Mouse (Mus musculus): ENCODE measurements around the gene Crlf3. TPM values are rescaled to one million over a fixed set of nuclear protein-coding genes. Genes with fewer than 3 reads are reported as not detected.
"Not testable (repeated sequence)": the region's sequence is repeated elsewhere in the genome, so short reads cannot be mapped to it uniquely, and the experiment has no call there.

Gene Crlf3
- polyA plus RNA-seq, 1 experiment = 20.7 TPM

DNA sequence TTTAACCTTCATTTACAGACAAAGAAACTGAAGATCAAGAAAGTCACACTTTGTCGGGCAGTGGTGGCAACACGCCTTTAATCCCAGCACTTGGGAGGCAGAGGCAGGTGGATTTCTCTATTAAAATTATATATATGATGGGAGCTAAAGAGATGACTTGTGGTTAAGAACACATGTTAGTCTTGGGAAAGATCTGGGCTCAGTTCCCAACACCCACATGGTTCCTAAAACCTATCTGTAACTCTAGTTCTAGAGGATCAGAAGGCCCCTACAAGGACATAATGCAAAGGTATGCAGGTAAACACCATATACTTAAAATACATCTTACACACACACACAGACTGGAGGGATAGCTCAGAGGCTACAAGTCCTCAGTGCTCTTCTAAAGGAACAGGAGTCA, 9.8 kb downstream of the Crlf3 start:
- H3K27ac ChIP-seq (ENCODE audit: insufficient read depth, low read length) = no peak overlapping the region
- H3K4me3 ChIP-seq (ENCODE audit: insufficient read depth, low read length) = no peak overlapping the region
- TF ChIP-seq POLR2A (IDR thresholded peaks at IDR 0.05; ENCODE audit: low read depth, low read length) (no peak), CTCF (IDR thresholded peaks at IDR 0.05; ENCODE audit: borderline replicate concordance, insufficient read depth, low read length) (no peak)
- H3K4me1 ChIP-seq (ENCODE audit: control insufficient read depth, insufficient read depth, low read length) = no peaks in the 10 kb centered on the region

DNA sequence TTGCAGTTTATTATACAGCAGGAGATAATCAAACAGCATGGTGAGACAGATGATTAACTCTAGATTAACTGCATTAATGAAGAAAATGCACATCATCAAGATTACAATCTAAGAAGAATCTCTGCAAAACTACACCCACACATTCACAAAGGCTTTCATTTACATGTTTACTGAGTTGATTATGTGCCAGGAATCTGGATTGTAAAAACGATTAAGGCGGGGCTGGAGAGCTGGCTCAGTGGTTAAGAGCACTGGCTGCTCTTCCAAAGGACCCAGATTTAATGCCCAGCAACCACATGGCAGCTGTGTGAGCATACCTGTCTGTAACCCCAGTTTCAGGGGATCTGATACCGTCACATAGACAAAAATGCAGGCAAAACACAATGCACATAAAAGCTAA, 11.0 kb downstream of the Crlf3 start:
- Histone ChIP-seq H3K4me1 (ENCODE audit: control insufficient read depth, insufficient read depth, low read length) (no peaks in the 10 kb centered on the region), H3K4me3 (ENCODE audit: insufficient read depth, low read length) (no peak overlapping the region), H3K27ac (ENCODE audit: insufficient read depth, low read length) (no peak overlapping the region)
- TF ChIP-seq POLR2A (IDR thresholded peaks at IDR 0.05; ENCODE audit: low read depth, low read length) (no peak), CTCF (IDR thresholded peaks at IDR 0.05; ENCODE audit: borderline replicate concordance, insufficient read depth, low read length) (no peak)

DNA sequence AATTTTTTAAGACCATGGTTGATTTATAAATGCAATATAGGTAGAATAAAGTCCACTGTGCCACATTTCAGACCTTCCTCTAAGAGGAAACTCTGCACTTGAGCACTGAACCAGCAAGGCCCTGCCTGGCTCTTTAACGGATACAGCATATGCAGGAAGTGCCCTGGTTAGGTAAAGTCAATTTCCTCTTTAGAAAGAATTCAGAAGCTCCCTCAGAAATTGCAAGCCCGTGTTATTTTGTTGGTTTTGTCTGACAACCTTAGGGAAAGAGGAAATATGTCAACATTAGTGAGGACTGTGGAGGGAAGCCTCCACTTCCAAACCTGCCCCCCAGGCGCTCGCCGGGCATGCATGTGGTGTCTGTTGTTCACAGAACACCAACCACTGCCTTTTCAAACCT, 13.2 kb downstream of the Crlf3 start:
- Histone ChIP-seq H3K27ac (ENCODE audit: insufficient read depth, low read length) (no peak overlapping the region), H3K4me1 (ENCODE audit: control insufficient read depth, insufficient read depth, low read length) (no peaks in the 10 kb centered on the region), H3K4me3 (ENCODE audit: insufficient read depth, low read length) (no peak overlapping the region)
- TF ChIP-seq CTCF (IDR thresholded peaks at IDR 0.05; ENCODE audit: borderline replicate concordance, insufficient read depth, low read length) = no peak
- TF ChIP-seq POLR2A (IDR thresholded peaks at IDR 0.05; ENCODE audit: low read depth, low read length) = no peak

DNA sequence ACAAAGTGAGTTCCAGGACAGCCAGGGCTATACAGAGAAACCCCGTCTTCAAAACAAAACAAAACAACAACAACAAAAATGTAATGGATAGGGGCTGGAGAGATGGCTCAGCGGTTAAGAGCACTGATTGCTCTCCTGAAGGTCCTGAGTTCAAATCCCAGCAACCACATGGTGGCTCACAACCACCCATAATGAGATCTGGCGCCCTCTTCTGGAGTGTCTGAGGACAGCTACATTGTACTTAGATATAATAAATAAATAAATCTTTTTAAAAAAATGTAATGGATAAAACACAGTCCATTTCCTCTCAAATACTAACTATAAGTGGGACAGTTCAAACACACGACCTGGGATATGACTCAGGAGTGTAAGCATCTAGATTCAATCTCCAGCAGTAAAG, 14.4 kb downstream of the Crlf3 start:
- H3K27ac ChIP-seq (ENCODE audit: insufficient read depth, low read length); H3K4me3 ChIP-seq (ENCODE audit: insufficient read depth, low read length); H3K4me1 ChIP-seq (ENCODE audit: control insufficient read depth, insufficient read depth, low read length): not testable (repeated sequence)

DNA sequence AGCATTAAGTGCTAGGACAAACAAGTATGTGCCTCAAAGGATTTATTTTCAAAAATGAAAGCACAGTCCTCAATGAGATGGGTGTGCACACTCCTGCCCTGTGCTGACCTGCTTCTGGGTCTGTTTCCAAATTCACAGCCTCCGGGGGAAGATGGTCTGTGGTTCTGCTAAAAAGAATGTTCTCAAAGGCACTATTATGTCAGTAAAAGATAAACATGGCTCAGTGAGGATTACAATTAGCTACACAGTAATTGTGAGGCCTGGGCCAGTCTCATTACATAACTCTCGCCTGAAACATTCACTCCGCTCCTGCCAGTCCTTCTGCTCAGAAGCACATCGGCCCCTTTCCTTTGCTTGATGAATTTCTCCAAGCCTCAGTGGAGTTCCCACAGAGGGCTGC, 18.6 kb downstream of the Crlf3 start:
- Histone ChIP-seq H3K4me3 (ENCODE audit: insufficient read depth, low read length) (no peak overlapping the region), H3K27ac (ENCODE audit: insufficient read depth, low read length) (0 out of 2 replicates have a peak overlapping the region, but pooled peaks have one; percentile 48), H3K4me1 (ENCODE audit: control insufficient read depth, insufficient read depth, low read length) (no peaks in the 10 kb centered on the region)
- TF ChIP-seq CTCF (IDR thresholded peaks at IDR 0.05; ENCODE audit: borderline replicate concordance, insufficient read depth, low read length) (no peak), POLR2A (IDR thresholded peaks at IDR 0.05; ENCODE audit: low read depth, low read length) (no peak)

DNA sequence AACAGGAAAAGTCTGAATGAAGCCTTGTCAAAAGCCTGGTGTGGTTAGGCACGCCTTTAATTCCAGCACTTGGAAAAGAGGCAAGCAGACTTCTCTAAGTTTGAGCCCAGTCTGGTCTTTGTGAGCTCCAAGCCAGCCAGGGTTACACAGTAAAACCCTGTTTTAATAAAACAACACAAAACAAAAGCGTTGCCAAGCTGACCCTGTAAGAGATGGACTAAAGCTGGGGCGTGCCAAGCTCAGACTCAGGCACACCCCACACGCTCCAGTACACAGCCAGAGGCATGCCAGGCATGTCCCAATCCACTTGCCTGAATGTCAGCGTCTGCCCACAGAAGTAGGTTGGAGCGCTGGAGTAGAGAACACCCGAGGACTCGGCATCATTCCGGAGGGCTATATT, 24.6 kb downstream of the Crlf3 start:
- H3K27ac ChIP-seq (ENCODE audit: insufficient read depth, low read length) = no peak overlapping the region
- TF ChIP-seq CTCF (IDR thresholded peaks at IDR 0.05; ENCODE audit: borderline replicate concordance, insufficient read depth, low read length) (no peak), POLR2A (IDR thresholded peaks at IDR 0.05; ENCODE audit: low read depth, low read length) (no peak)
- no peak overlapping the region for H3K4me3 ChIP-seq (ENCODE audit: insufficient read depth, low read length)
- peaks cover 4% of the 10 kb centered on the region; the same call in 1 of the 2 replicates for H3K4me1 ChIP-seq (ENCODE audit: control insufficient read depth, insufficient read depth, low read length)

DNA sequence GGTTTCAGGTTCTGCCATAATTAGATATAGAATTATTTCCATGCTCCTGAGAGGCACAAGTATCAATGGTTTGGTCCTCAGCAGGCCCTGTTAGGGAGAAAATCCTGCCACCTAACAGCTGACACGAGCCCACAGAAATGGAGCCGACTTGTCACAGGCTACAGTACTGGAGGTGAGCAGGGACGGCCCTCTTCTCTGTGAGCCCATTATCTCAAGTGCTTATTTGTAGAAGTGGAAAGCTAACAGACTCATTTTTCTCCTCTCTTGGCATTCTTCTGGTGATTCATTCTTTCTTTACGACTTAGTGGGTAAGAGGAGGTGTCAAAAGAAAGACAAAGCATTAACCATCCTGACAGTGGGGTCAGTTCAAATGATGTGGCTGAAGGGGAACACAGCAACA, 26.1 kb downstream of the Crlf3 start:
- no peak overlapping the region for H3K4me3 ChIP-seq (ENCODE audit: insufficient read depth, low read length)
- peaks cover 10% of the 10 kb centered on the region; the same call in 1 of the 2 replicates for H3K4me1 ChIP-seq (ENCODE audit: control insufficient read depth, insufficient read depth, low read length)
- no peak overlapping the region for H3K27ac ChIP-seq (ENCODE audit: insufficient read depth, low read length)
- no peak for TF ChIP-seq CTCF (IDR thresholded peaks at IDR 0.05; ENCODE audit: borderline replicate concordance, insufficient read depth, low read length)

DNA sequence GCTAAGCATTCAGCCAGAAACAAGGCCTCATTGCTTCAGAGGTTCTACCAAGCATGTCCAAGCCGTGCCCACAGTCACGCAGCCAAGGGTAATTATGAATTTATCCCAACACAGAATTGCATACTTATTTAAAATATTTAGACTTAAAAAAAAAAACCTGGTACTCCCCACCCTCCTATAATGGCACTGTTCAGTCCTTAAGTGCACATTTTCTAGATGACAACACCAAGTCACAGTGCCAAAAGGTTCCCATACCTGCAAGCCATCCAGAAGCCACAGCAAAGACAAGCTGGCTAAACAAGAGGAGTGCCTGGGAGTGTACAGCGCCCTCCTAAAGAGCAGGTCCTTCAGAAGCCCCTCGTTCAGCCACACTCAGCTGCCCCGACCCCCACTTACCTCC, 27.6 kb downstream of the Crlf3 start:
- no peak for TF ChIP-seq CTCF (IDR thresholded peaks at IDR 0.05; ENCODE audit: borderline replicate concordance, insufficient read depth, low read length)
- TF ChIP-seq POLR2A (IDR thresholded peaks at IDR 0.05; ENCODE audit: low read depth, low read length) = no peak

DNA sequence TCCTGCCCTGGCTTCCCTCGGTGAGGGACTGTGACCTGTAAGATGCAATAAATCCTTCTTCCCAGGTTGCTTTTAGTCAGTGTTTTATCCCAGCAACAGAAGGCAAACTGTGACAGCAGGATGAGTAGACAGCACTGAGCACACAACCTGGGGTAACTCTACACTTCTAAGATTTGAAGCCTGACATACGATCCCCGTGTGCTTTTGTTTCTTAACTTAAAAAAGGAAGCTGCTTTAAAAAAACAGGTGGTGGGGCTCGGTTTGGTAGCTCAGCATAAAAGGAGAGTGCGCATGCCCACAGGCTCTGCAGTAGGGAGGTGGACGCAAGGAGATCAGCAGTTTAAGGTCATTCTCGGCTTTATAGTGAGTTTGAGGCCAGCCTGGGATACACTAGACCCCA, 28.3 kb downstream of the Crlf3 start:
- Histone ChIP-seq H3K4me1 (ENCODE audit: control insufficient read depth, insufficient read depth, low read length) (peaks cover 10% of the 10 kb centered on the region; the same call in 1 of the 2 replicates), H3K27ac (ENCODE audit: insufficient read depth, low read length) (no peak overlapping the region), H3K4me3 (ENCODE audit: insufficient read depth, low read length) (no peak overlapping the region)
- TF ChIP-seq POLR2A (IDR thresholded peaks at IDR 0.05; ENCODE audit: low read depth, low read length) (no peak), CTCF (IDR thresholded peaks at IDR 0.05; ENCODE audit: borderline replicate concordance, insufficient read depth, low read length) (no peak)

More for the DNA sequence above, 27.6 kb downstream of the Crlf3 start:
- peaks cover 10% of the 10 kb centered on the region; the same call in 1 of the 2 replicates for H3K4me1 ChIP-seq (ENCODE audit: control insufficient read depth, insufficient read depth, low read length)
- no peak overlapping the region for H3K4me3 ChIP-seq (ENCODE audit: insufficient read depth, low read length)
- no peak overlapping the region for H3K27ac ChIP-seq (ENCODE audit: insufficient read depth, low read length)

DNA sequence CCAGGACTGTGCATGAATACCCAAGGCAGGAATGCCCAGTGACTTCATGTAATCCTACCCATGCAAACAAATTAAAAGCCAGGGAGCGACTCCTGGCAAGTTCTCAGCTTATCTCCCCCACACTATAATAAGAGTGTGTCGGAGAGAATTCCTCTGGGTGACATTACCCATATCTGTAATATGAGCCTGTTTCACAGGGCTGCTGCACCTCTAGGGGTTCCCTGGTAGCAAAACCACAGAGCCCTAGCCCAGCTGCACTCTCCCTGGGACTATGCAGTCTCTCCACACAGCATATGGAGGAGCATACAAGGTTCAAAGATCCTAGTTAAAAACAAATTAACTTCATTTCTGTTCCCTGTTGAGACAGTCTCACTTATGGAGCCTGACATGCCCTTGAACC, 30.7 kb downstream of the Crlf3 start:
- Histone ChIP-seq H3K27ac (ENCODE audit: insufficient read depth, low read length) (no peak overlapping the region), H3K4me1 (ENCODE audit: control insufficient read depth, insufficient read depth, low read length) (peaks cover 10% of the 10 kb centered on the region; the same call in 1 of the 2 replicates), H3K4me3 (ENCODE audit: insufficient read depth, low read length) (no peak overlapping the region)
- TF ChIP-seq POLR2A (IDR thresholded peaks at IDR 0.05; ENCODE audit: low read depth, low read length) = no peak
- TF ChIP-seq CTCF (IDR thresholded peaks at IDR 0.05; ENCODE audit: borderline replicate concordance, insufficient read depth, low read length) = no peak

DNA sequence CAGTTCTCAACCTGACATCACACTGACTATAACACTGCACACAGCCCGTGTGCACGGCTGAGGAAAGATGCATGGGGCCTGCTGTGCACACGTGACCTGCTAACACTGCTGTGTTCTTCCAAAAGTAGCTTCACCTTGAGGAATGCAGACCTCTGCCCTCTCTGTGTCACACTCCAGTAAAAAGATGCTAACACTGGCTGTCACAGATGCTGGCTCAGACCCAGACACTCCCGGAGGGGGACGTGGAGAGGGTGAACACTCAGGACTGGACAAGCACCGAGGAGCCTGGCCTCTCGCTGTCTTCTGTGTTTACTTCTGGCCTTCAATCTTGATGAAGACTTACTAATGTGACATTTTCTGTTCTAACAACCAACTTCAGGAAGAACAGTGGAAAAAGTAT, 33.9 kb downstream of the Crlf3 start:
- peaks cover 6% of the 10 kb centered on the region; the same call in 1 of the 2 replicates for H3K4me1 ChIP-seq (ENCODE audit: control insufficient read depth, insufficient read depth, low read length)
- H3K4me3 ChIP-seq (ENCODE audit: insufficient read depth, low read length) = no peak overlapping the region
- H3K27ac ChIP-seq (ENCODE audit: insufficient read depth, low read length) = no peak overlapping the region
- TF ChIP-seq POLR2A (IDR thresholded peaks at IDR 0.05; ENCODE audit: low read depth, low read length) (no peak), CTCF (IDR thresholded peaks at IDR 0.05; ENCODE audit: borderline replicate concordance, insufficient read depth, low read length) (no peak)

Measured in embryonic fibroblast, embryonic 13.5 days (primary cell).